Mouse (Mus musculus): Measurements from ENCODE around the gene Stx16.

GRCm38 (mm10) chr2:174047656-174048055 lies 28.5 kb upstream of the Stx16 start:
- TF ChIP-seq EP300 (IDR thresholded peaks at IDR 0.05; ENCODE audit: low read depth), result no peak
- no peak for TF ChIP-seq CTCF (IDR thresholded peaks at IDR 0.05; ENCODE audit: low read depth)

Measured in heart, postnatal 0 days (tissue).